9 mouse cellular contexts compared by ENCODE assay signal in genomic region chr19:12549166-12549565, GRCm38 (mm10). TPM values are rescaled to one million over a fixed set of nuclear protein-coding genes. Genes with fewer than 3 reads are reported as not detected.
DNase-seq lines count a peak whose midpoint lies in the region; ATAC-seq and TF ChIP-seq lines count a peak whose summit lies in the region.
"Had no signal": no experiment of that assay in that cellular context is flagged by ENCODE, and none has a peak within 500 bp of the region (broad histone marks: within the 10 kb centered on the region; RNA-seq: fewer than 3 reads in every experiment).

No protein-coding gene starts in this region.

- no peaks in the 10 kb centered on the region for H3K4me1 ChIP-seq in midbrain, embryonic 14.5 days (ENCODE audit: control insufficient read depth, insufficient read depth, low read length)
- H3K4me1 ChIP-seq in midbrain, embryonic 15.5 days, result no peaks in the 10 kb centered on the region
- no peaks in the 10 kb centered on the region for H3K4me1 ChIP-seq in embryonic facial prominence, embryonic 10.5 days
- no peaks in the 10 kb centered on the region for H3K4me1 ChIP-seq in lung, postnatal 0 days (ENCODE audit: insufficient read depth, low read depth, low read length)

- no peak overlapping the region for H3K27ac ChIP-seq in midbrain, embryonic 14.5 days (replicated peaks; ENCODE audit: low read depth, low read length)
- H3K27ac ChIP-seq in midbrain, embryonic 15.5 days, result no peak overlapping the region
- H3K27ac ChIP-seq in embryonic facial prominence, embryonic 10.5 days (replicated peaks), result no peak overlapping the region
- H3K27ac ChIP-seq in lung, postnatal 0 days (ENCODE audit: low read length), result no peak overlapping the region

- no peaks in the 10 kb centered on the region for H3K36me3 ChIP-seq in midbrain, embryonic 14.5 days (ENCODE audit: control insufficient read depth, insufficient read depth, low read length)
- no peaks in the 10 kb centered on the region for H3K36me3 ChIP-seq in midbrain, embryonic 15.5 days (replicated peaks)
- no peaks in the 10 kb centered on the region for H3K36me3 ChIP-seq in embryonic facial prominence, embryonic 10.5 days (replicated peaks)
- no peaks in the 10 kb centered on the region for H3K36me3 ChIP-seq in lung, postnatal 0 days (ENCODE audit: insufficient read depth, low read length)

- H3K9ac ChIP-seq in midbrain, embryonic 14.5 days (replicated peaks; ENCODE audit: low read length), result no peak overlapping the region
- no peak overlapping the region for H3K9ac ChIP-seq in midbrain, embryonic 15.5 days
- no peak overlapping the region for H3K9ac ChIP-seq in lung, postnatal 0 days (replicated peaks; ENCODE audit: low read depth)

- no peaks in the 10 kb centered on the region for H3K27me3 ChIP-seq in midbrain, embryonic 14.5 days (ENCODE audit: control insufficient read depth, insufficient read depth, low read length)
- no peaks in the 10 kb centered on the region for H3K27me3 ChIP-seq in midbrain, embryonic 15.5 days (replicated peaks)
- H3K27me3 ChIP-seq in embryonic facial prominence, embryonic 10.5 days (replicated peaks; ENCODE audit: low read depth, poor library complexity, severe bottlenecking), result no peaks in the 10 kb centered on the region
- H3K27me3 ChIP-seq in lung, postnatal 0 days (replicated peaks; ENCODE audit: insufficient read depth, low read length), result no peaks in the 10 kb centered on the region

- TF ChIP-seq EP300 in lung, postnatal 0 days (IDR thresholded peaks at IDR 0.05), result no peak

- no peaks in the 10 kb centered on the region for H3K9me3 ChIP-seq in midbrain, embryonic 14.5 days (ENCODE audit: control insufficient read depth, low read length)
- no peaks in the 10 kb centered on the region for H3K9me3 ChIP-seq in midbrain, embryonic 15.5 days
- no peaks in the 10 kb centered on the region for H3K9me3 ChIP-seq in embryonic facial prominence, embryonic 10.5 days
- H3K9me3 ChIP-seq in lung, postnatal 0 days (ENCODE audit: low read length), result no peaks in the 10 kb centered on the region

- peak; percentile 20 for DNase-seq in adrenal gland, adult 2 months
- no peak for DNase-seq in adrenal gland, adult 8-10 months
- DNase-seq in midbrain, embryonic 14.5 days, result peak; percentile 30
- peak; percentile 26 for DNase-seq in embryonic facial prominence, embryonic 10.5 days (ENCODE audit: low spot score)
- no peak for DNase-seq in lung, postnatal 0 days (ENCODE audit: low spot score)
- DNase-seq in left cerebral cortex, adult 11 months (ENCODE audit: low spot score), result no peak
- DNase-seq in left cerebral cortex, postnatal 36 days (ENCODE audit: low spot score in 2 of 2), result no peak

- no peak overlapping the region for H3K4me3 ChIP-seq in midbrain, embryonic 14.5 days (replicated peaks; ENCODE audit: low read depth, low read length)
- H3K4me3 ChIP-seq in midbrain, embryonic 15.5 days, result no peak overlapping the region
- H3K4me3 ChIP-seq in embryonic facial prominence, embryonic 10.5 days, result no peak overlapping the region
- no peak overlapping the region for H3K4me3 ChIP-seq in lung, postnatal 0 days (ENCODE audit: low read depth, low read length)

- no peak for ATAC-seq in midbrain, embryonic 14.5 days (ENCODE audit: low FRiP score, low TSS enrichment)
- no peak for ATAC-seq in midbrain, embryonic 15.5 days (replicated peaks)
- no peak for ATAC-seq in lung, postnatal 0 days

- no peak overlapping the region for H3K4me2 ChIP-seq in midbrain, embryonic 14.5 days (ENCODE audit: low read length)
- H3K4me2 ChIP-seq in midbrain, embryonic 15.5 days, result no peak overlapping the region
- H3K4me2 ChIP-seq in lung, postnatal 0 days (replicated peaks; ENCODE audit: low read depth, low read length), result no peak overlapping the region

- peak; percentile 62 for TF ChIP-seq CTCF in lung, postnatal 0 days (IDR thresholded peaks at IDR 0.05)

- intact Hi-C loops in left cerebral cortex, postnatal 36 days (cut with DNase I), result no loop called here

- WGBS in midbrain, embryonic 14.5 days, result 82% methylated on average over 5 of the region's 5 CpGs
- WGBS in midbrain, embryonic 15.5 days, result 81% methylated on average over 5 of the region's 5 CpGs
- WGBS in embryonic facial prominence, embryonic 10.5 days, result 82% methylated on average over 5 of the region's 5 CpGs
- WGBS in lung, postnatal 0 days, result 74% methylated on average over 5 of the region's 5 CpGs

RNA-seq across cellular contexts. Expression of gene Fam111a, which starts 3.6 kb away (rescaled TPM):
- 1 to 10 TPM; 3.8 to 4.4 TPM for total RNA-seq in adrenal gland, adult 2 months (2021)
- 0.09 and 0.18 TPM in 2 replicates for polyA plus RNA-seq in adrenal gland, adult 2 months (2012; rRNA removed)
- 1 to 10 TPM; 2.2 to 5.5 (median 4.6) TPM for total RNA-seq in adrenal gland, adult 8-10 months (2022)
- polyA plus RNA-seq in midbrain, embryonic 14.5 days (2014; fragmentation: Nextera tagmentation; extraction: Ambion mirVana), result 4.5 and 8.3 TPM in 2 replicates
- 5.0 and 6.0 TPM in 2 replicates for polyA plus RNA-seq in midbrain, embryonic 15.5 days (2015; fragmentation: Nextera tagmentation; extraction: Ambion mirVana)
- 19.3 and 21.4 TPM in 2 replicates for polyA plus RNA-seq in embryonic facial prominence, embryonic 10.5 days (2016; fragmentation: Nextera tagmentation; extraction: Ambion mirVana)
- polyA plus RNA-seq in lung, postnatal 0 days (2015; fragmentation: Nextera tagmentation; extraction: Ambion mirVana), result 7.4 and 8.8 TPM in 2 replicates
- total RNA-seq in left cerebral cortex, postnatal 36 days (2021), result 1 to 10 TPM; 1.9 to 2.1 TPM

RNA-seq across cellular contexts. Expression of gene Dtx4, which starts 47.9 kb away (rescaled TPM):
- 10 to 100 TPM; 16.7 to 24.2 TPM for total RNA-seq in adrenal gland, adult 2 months (2021)
- 9.2 and 10.8 TPM in 2 replicates for polyA plus RNA-seq in adrenal gland, adult 2 months (2012; rRNA removed)
- total RNA-seq in adrenal gland, adult 8-10 months (2022), result 10 to 100 TPM; 12.6 to 26.3 (median 19.7) TPM
- polyA plus RNA-seq in midbrain, embryonic 14.5 days (2014; fragmentation: Nextera tagmentation; extraction: Ambion mirVana), result 35.7 and 46.0 TPM in 2 replicates
- polyA plus RNA-seq in midbrain, embryonic 15.5 days (2015; fragmentation: Nextera tagmentation; extraction: Ambion mirVana), result 43.3 and 43.4 TPM in 2 replicates
- 12.1 and 19.8 TPM in 2 replicates for polyA plus RNA-seq in embryonic facial prominence, embryonic 10.5 days (2016; fragmentation: Nextera tagmentation; extraction: Ambion mirVana)
- 8.4 and 8.7 TPM in 2 replicates for polyA plus RNA-seq in lung, postnatal 0 days (2015; fragmentation: Nextera tagmentation; extraction: Ambion mirVana)
- 10 to 100 TPM; 32.9 to 35.5 TPM for total RNA-seq in left cerebral cortex, postnatal 36 days (2021)

RNA-seq across cellular contexts. Expression of gene Gm4952, which starts 50.6 kb away (rescaled TPM):
- total RNA-seq in adrenal gland, adult 2 months (2021), result under 1 TPM; 0.17 to 0.40 TPM
- polyA plus RNA-seq in adrenal gland, adult 2 months (2012; rRNA removed), result not detected in 2 replicates
- under 1 TPM in 1 of 4 experiments, not detected in 3; 0.16 TPM for total RNA-seq in adrenal gland, adult 8-10 months (2022)
- polyA plus RNA-seq in midbrain, embryonic 14.5 days (2014; fragmentation: Nextera tagmentation; extraction: Ambion mirVana), result 0.12 TPM in 1 of 2 replicates, not detected in the other
- 0.14 TPM in 1 of 2 replicates, not detected in the other for polyA plus RNA-seq in midbrain, embryonic 15.5 days (2015; fragmentation: Nextera tagmentation; extraction: Ambion mirVana)
- not detected in 2 replicates for polyA plus RNA-seq in embryonic facial prominence, embryonic 10.5 days (2016; fragmentation: Nextera tagmentation; extraction: Ambion mirVana)
- not detected in 2 replicates for polyA plus RNA-seq in lung, postnatal 0 days (2015; fragmentation: Nextera tagmentation; extraction: Ambion mirVana)
- not detected for total RNA-seq in left cerebral cortex, postnatal 36 days (2021)
- polyA plus RNA-seq: C2C12 had no signal

Comparison
In these comparisons a context has a peak if more than half of its experiments do, and no peak if none do; other contexts are left out.
1. DNase-seq: peak in adrenal gland, adult 2 months (single experiment), midbrain, embryonic 14.5 days (single experiment) and embryonic facial prominence, embryonic 10.5 days (single experiment); none in adrenal gland, adult 8-10 months (single experiment), lung, postnatal 0 days (single experiment), left cerebral cortex, adult 11 months (single experiment) and left cerebral cortex, postnatal 36 days (0 of 2).